In the genomic region with DNA sequence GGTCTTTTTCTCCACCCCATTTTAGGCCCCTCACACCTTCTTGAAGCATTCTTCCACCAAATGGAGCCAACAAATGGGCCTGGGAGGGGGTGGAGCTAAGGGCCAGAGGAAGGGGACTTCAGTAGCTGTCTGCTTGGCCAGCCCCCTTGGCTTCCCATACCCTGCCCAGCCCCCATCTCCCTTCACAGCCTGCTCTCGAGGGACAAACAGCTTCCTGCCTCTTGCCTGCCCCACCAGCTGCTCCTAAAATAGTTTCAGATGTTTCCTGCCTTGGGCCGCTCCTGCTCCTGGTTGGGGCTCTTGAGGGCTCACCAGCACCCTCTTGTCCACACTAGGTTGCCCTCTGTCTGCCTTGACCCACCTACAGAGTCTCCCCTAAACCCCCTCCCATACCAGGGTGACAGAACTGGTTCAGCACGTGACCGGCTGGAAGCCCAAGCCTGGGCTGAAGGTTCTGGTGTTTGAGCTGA, we compare ENCODE assay signal across 8 mouse cellular contexts. TPM values are rescaled to one million over a fixed set of nuclear protein-coding genes. Genes with fewer than 3 reads are reported as not detected.
A peak's percentile ranks its signal among the peaks of the same experiment; 100 is the strongest.
DNase-seq lines count a peak whose midpoint lies in the region; ATAC-seq and TF ChIP-seq lines count a peak whose summit lies in the region.

No protein-coding gene starts in this region.

- no peaks in the 10 kb centered on the region for H3K79me2 ChIP-seq in CH12.LX (replicated peaks; ENCODE audit: control insufficient read depth, extremely low read depth, insufficient read depth, poor library complexity, severe bottlenecking)

- peaks cover 53 to 64% of the 10 kb centered on the region in 2 experiments for H3K36me3 ChIP-seq in CH12.LX (replicated peaks in 1 of 2; ENCODE audit: control insufficient read depth in 1 of 2, insufficient read depth in 1 of 2, low read length in 1 of 2)
- no peaks in the 10 kb centered on the region for H3K36me3 ChIP-seq in hindbrain, embryonic 11.5 days (ENCODE audit: control insufficient read depth, insufficient read depth, low read length)

- in situ Hi-C loops in CH12.LX (cut with MboI; ENCODE audit: low pct_ligation_motif_present, low pct_unique_long_range_greater_than_20kb, low sequenced_read_pairs) = no loop called here

- no peak overlapping the region for H3K9ac ChIP-seq in CH12.LX (ENCODE audit: insufficient read depth, low read depth)
- no peak overlapping the region for H3K9ac ChIP-seq in hindbrain, embryonic 11.5 days (ENCODE audit: low read depth, low read length)

- H3K4me1 ChIP-seq in CH12.LX (ENCODE audit: control insufficient read depth in 1 of 2, insufficient read depth in 2 of 2) = peaks cover 25 to 60% of the 10 kb centered on the region in 2 experiments
- H3K4me1 ChIP-seq in hindbrain, embryonic 11.5 days (replicated peaks; ENCODE audit: control insufficient read depth, insufficient read depth, low read length) = peaks cover 2% of the 10 kb centered on the region; the same call in 1 of the 2 replicates

- no peaks in the 10 kb centered on the region for H3K27me3 ChIP-seq in CH12.LX (replicated peaks)
- peaks cover 7% of the 10 kb centered on the region for H3K27me3 ChIP-seq in hindbrain, embryonic 11.5 days (ENCODE audit: control insufficient read depth, insufficient read depth, low read length)

- peak overlapping the region in 1 of 3 experiments; percentile 12 for H3K4me3 ChIP-seq in CH12.LX (replicated peaks in 1 of 3; ENCODE audit: low read depth in 2 of 3, low read length in 2 of 3, poor library complexity in 1 of 3)
- peak overlapping the region; percentile 64; the same call in 1 of the 2 replicates for H3K4me3 ChIP-seq in hindbrain, embryonic 11.5 days (ENCODE audit: low read depth, low read length)

- dilution Hi-C loops in CH12.LX (cut with MboI; ENCODE audit: extremely low pct_ligation_motif_present, extremely low pct_unique_long_range_greater_than_20kb, low sequenced_read_pairs) = no loop called here

- TF ChIP-seq RAD21 in CH12.LX (IDR thresholded peaks at IDR 0.05; ENCODE audit: low read depth, low read length) = no peak

- 48% methylated on average over 4 of the region's 4 CpGs for WGBS in hindbrain, embryonic 11.5 days

- peak; percentile 74 for DNase-seq in CH12.LX (ENCODE audit: extremely low read depth)
- DNase-seq in adrenal gland, postnatal 10 days = peak; percentile 78
- peak; percentile 79 for DNase-seq in gastrocnemius, adult 18-20 months (ENCODE audit: low spot score)
- DNase-seq in hindbrain, embryonic 11.5 days (ENCODE audit: low spot score) = peak; percentile 61
- DNase-seq in layer of hippocampus, postnatal 14 days (ENCODE audit: low spot score in 2 of 2) = peak; percentile 31 to 61
- peak; percentile 88 for DNase-seq in lung, postnatal 36 days
- DNase-seq in spleen, adult 12 weeks (ENCODE audit: low spot score) = peak; percentile 26
- DNase-seq in cerebellum, postnatal 4 days (ENCODE audit: low spot score in 2 of 2) = no peak

- H3K4me2 ChIP-seq in CH12.LX (ENCODE audit: insufficient read depth, low read depth, poor library complexity, severe bottlenecking) = peak overlapping the region; percentile 4; the same call in 1 of the 2 replicates
- peak overlapping the region; percentile 22 for H3K4me2 ChIP-seq in hindbrain, embryonic 11.5 days (replicated peaks; ENCODE audit: low read depth, low read length)

- no peak for TF ChIP-seq POLR2A in CH12.LX (IDR thresholded peaks at IDR 0.05; ENCODE audit: low read depth, low read length)

- ATAC-seq in hindbrain, embryonic 11.5 days (ENCODE audit: low FRiP score) = no peak

- no peaks in the 10 kb centered on the region for H3K9me3 ChIP-seq in CH12.LX (replicated peaks; ENCODE audit: low read length)
- no peaks in the 10 kb centered on the region for H3K9me3 ChIP-seq in hindbrain, embryonic 11.5 days (ENCODE audit: control insufficient read depth, low read length)

- no peak for TF ChIP-seq EP300 in CH12.LX (IDR thresholded peaks at IDR 0.05; ENCODE audit: low read length)

- TF ChIP-seq CTCF in CH12.LX (conservative IDR thresholded peaks at IDR 0.05 in 1 of 2, IDR thresholded peaks at IDR 0.05 in 1 of 2; ENCODE audit: low read depth in 2 of 2, low read length in 2 of 2) = no peak

- H3K27ac ChIP-seq in CH12.LX (ENCODE audit: insufficient read depth, low read depth) = peak overlapping the region; percentile 78
- peak overlapping the region; percentile 73 for H3K27ac ChIP-seq in hindbrain, embryonic 11.5 days (ENCODE audit: low read depth, low read length)

TF ChIP-seq in CH12.LX, 34 proteins besides CTCF, POLR2A, EP300 and RAD21 (continues in another document):
- no peak for TF ChIP-seq ZNF384 (IDR thresholded peaks at IDR 0.05; ENCODE audit: low read depth, low read length)
- peak; percentile 65 for TF ChIP-seq USF1 (IDR thresholded peaks at IDR 0.05; ENCODE audit: low read depth, low read length)
- no peak for TF ChIP-seq NELFE (IDR thresholded peaks at IDR 0.05; ENCODE audit: low read depth, low read length)
- no peak; the same call in 1 of the 2 replicates for TF ChIP-seq TCF12 (IDR thresholded peaks at IDR 0.05; ENCODE audit: low read depth, low read length)
- TF ChIP-seq BHLHE40 (IDR thresholded peaks at IDR 0.05; ENCODE audit: low read depth, low read length) = peak; percentile 79
- no peak for TF ChIP-seq ZMIZ1 (IDR thresholded peaks at IDR 0.05; ENCODE audit: low read depth, low read length)
- no peak for TF ChIP-seq RCOR1 (conservative IDR thresholded peaks at IDR 0.05; ENCODE audit: low read depth, low read length)
- TF ChIP-seq SMC3 (IDR thresholded peaks at IDR 0.05; ENCODE audit: low read depth, low read length) = no peak
- no peak for TF ChIP-seq CHD2 (IDR thresholded peaks at IDR 0.05; ENCODE audit: low read length)
- no peak for TF ChIP-seq ZC3H11A (IDR thresholded peaks at IDR 0.05; ENCODE audit: low read depth, low read length)
- no peak for TF ChIP-seq USF2 (conservative IDR thresholded peaks at IDR 0.05; ENCODE audit: low read depth, low read length)
- TF ChIP-seq NRF1 (IDR thresholded peaks at IDR 0.05; ENCODE audit: low read depth, low read length) = no peak
- TF ChIP-seq JUND (conservative IDR thresholded peaks at IDR 0.05; ENCODE audit: low read depth, low read length) = no peak
- no peak for TF ChIP-seq IRF4 (IDR thresholded peaks at IDR 0.05; ENCODE audit: low read depth, low read length)
- no peak for TF ChIP-seq KAT2A (IDR thresholded peaks at IDR 0.05; ENCODE audit: insufficient replicate concordance, low read length)
- TF ChIP-seq PAX5 (IDR thresholded peaks at IDR 0.05; ENCODE audit: low read length) = no peak
- TF ChIP-seq GABPA (IDR thresholded peaks at IDR 0.05; ENCODE audit: insufficient replicate concordance, low read depth, low read length) = no peak
- TF ChIP-seq MAX (IDR thresholded peaks at IDR 0.05; ENCODE audit: low read length) = no peak
- no peak for TF ChIP-seq MXI1 (IDR thresholded peaks at IDR 0.05; ENCODE audit: low read depth, low read length)
- no peak for TF ChIP-seq MAFK (IDR thresholded peaks at IDR 0.05; ENCODE audit: insufficient replicate concordance, low read length)
- TF ChIP-seq HCFC1 (IDR thresholded peaks at IDR 0.05; ENCODE audit: low read depth, low read length) = no peak
- no peak for TF ChIP-seq E2F4 (IDR thresholded peaks at IDR 0.05; ENCODE audit: insufficient replicate concordance, low read depth, low read length)
- TF ChIP-seq CHD1 (IDR thresholded peaks at IDR 0.05; ENCODE audit: low read depth, low read length) = no peak
- no peak for TF ChIP-seq ZKSCAN1 (IDR thresholded peaks at IDR 0.05; ENCODE audit: borderline replicate concordance, low read depth, low read length)
- no peak for TF ChIP-seq ELF1 (IDR thresholded peaks at IDR 0.05; ENCODE audit: low read depth, low read length)

RNA-seq across cellular contexts. Expression of a gene that starts 0.6 kb away (rescaled TPM):
- total RNA-seq in CH12.LX (2012; rRNA removed) = not detected in 2 replicates
- total RNA-seq in CH12.LX (2014; rRNA removed) = not detected in 2 replicates
- 0.29 and 0.41 TPM in 2 replicates for polyA plus RNA-seq in CH12.LX (2012; ENCODE audit: insufficient read length, low read depth)
- under 1 TPM; 0.48 to 0.85 TPM for total RNA-seq in adrenal gland, postnatal 10 days (2021)
- not detected for total RNA-seq in gastrocnemius, adult 18-20 months (2021)
- polyA plus RNA-seq in hindbrain, embryonic 11.5 days (2014; fragmentation: Nextera tagmentation; extraction: Ambion mirVana) = 1.8 and 1.9 TPM in 2 replicates
- 1 to 10 TPM; 1.2 to 1.6 TPM for total RNA-seq in layer of hippocampus, postnatal 14 days (2021)

RNA-seq across cellular contexts. Expression of a gene that starts 2.2 kb away (rescaled TPM):
- total RNA-seq in CH12.LX (2012; rRNA removed) (25.8 and 28.0 TPM in 2 replicates), CH12.LX (2014; rRNA removed) (18.9 and 25.2 TPM in 2 replicates)
- 23.5 and 30.2 TPM in 2 replicates for polyA plus RNA-seq in CH12.LX (2012; ENCODE audit: insufficient read length, low read depth)
- 10 to 100 TPM; 18.6 to 18.7 TPM for total RNA-seq in adrenal gland, postnatal 10 days (2021)
- total RNA-seq in gastrocnemius, adult 18-20 months (2021) = 1 to 10 TPM; 1.5 to 3.0 TPM
- 56.4 and 61.9 TPM in 2 replicates for polyA plus RNA-seq in hindbrain, embryonic 11.5 days (2014; fragmentation: Nextera tagmentation; extraction: Ambion mirVana)
- 10 to 100 TPM in 1 of 2 experiments, 1 to 10 TPM in 1; 9.2 to 11.5 TPM for total RNA-seq in layer of hippocampus, postnatal 14 days (2021)

RNA-seq across cellular contexts. Expression of a gene that starts 8.2 kb away (rescaled TPM):
- total RNA-seq in CH12.LX (2012; rRNA removed) = 21.3 and 21.7 TPM in 2 replicates
- total RNA-seq in CH12.LX (2014; rRNA removed) = 25.2 and 26.0 TPM in 2 replicates
- polyA plus RNA-seq in CH12.LX (2012; ENCODE audit: insufficient read length, low read depth) = 25.5 and 27.8 TPM in 2 replicates
- total RNA-seq in adrenal gland, postnatal 10 days (2021) = 10 to 100 TPM; 19.0 to 22.5 TPM
- 1 to 10 TPM; 2.6 to 2.8 TPM for total RNA-seq in gastrocnemius, adult 18-20 months (2021)
- 7.4 and 12.4 TPM in 2 replicates for polyA plus RNA-seq in hindbrain, embryonic 11.5 days (2014; fragmentation: Nextera tagmentation; extraction: Ambion mirVana)
- 1 to 10 TPM; 2.7 to 3.2 TPM for total RNA-seq in layer of hippocampus, postnatal 14 days (2021)

RNA-seq across cellular contexts. Expression of a gene that starts 8.8 kb away (rescaled TPM):
- not detected in 2 replicates for total RNA-seq in CH12.LX (2012; rRNA removed)
- total RNA-seq in CH12.LX (2014; rRNA removed) = 0.35 and 0.82 TPM in 2 replicates
- polyA plus RNA-seq in CH12.LX (2012; ENCODE audit: insufficient read length, low read depth) = 0.79 and 2.0 TPM in 2 replicates
- 1 to 10 TPM; 1.7 to 2.6 TPM for total RNA-seq in adrenal gland, postnatal 10 days (2021)
- total RNA-seq in gastrocnemius, adult 18-20 months (2021) = not detected
- 2.9 and 3.3 TPM in 2 replicates for polyA plus RNA-seq in hindbrain, embryonic 11.5 days (2014; fragmentation: Nextera tagmentation; extraction: Ambion mirVana)
- 1 to 10 TPM; 4.0 TPM for total RNA-seq in layer of hippocampus, postnatal 14 days (2021)

RNA-seq across cellular contexts. Expression of a gene that starts 12.7 kb away (rescaled TPM):
- not detected in 2 replicates for total RNA-seq in CH12.LX (2012; rRNA removed)
- 1.2 TPM in 1 of 2 replicates, not detected in the other for total RNA-seq in CH12.LX (2014; rRNA removed)
- 0.31 TPM in 1 of 2 replicates, not detected in the other for polyA plus RNA-seq in CH12.LX (2012; ENCODE audit: insufficient read length, low read depth)
- total RNA-seq in adrenal gland, postnatal 10 days (2021) = 1 to 10 TPM; 1.1 to 1.6 TPM
- total RNA-seq in gastrocnemius, adult 18-20 months (2021) = not detected
- polyA plus RNA-seq in hindbrain, embryonic 11.5 days (2014; fragmentation: Nextera tagmentation; extraction: Ambion mirVana) = 0.10 and 0.14 TPM in 2 replicates
- total RNA-seq in layer of hippocampus, postnatal 14 days (2021) = 1 to 10 TPM in 1 of 2 experiments, not detected in 1; 1.1 TPM

Comparison
In these comparisons a context has a peak if more than half of its experiments do, and no peak if none do; other contexts are left out.
1. DNase-seq: peak in CH12.LX (single experiment), adrenal gland, postnatal 10 days (single experiment), gastrocnemius, adult 18-20 months (single experiment), hindbrain, embryonic 11.5 days (single experiment), layer of hippocampus, postnatal 14 days (2 of 2), lung, postnatal 36 days (single experiment) and spleen, adult 12 weeks (single experiment); none in cerebellum, postnatal 4 days (0 of 2).
2. RNA of a gene that starts 8.2 kb away (total RNA-seq): 21.3 to 26.0 TPM in CH12.LX and 19.0 to 22.5 TPM in adrenal gland, postnatal 10 days; 2.7 to 3.2 TPM in layer of hippocampus, postnatal 14 days and 2.6 to 2.8 TPM in gastrocnemius, adult 18-20 months; every median in the first group is over 4 times any median in the second.